Mouse (Mus musculus) embryonic facial prominence, embryonic 11.5 days (tissue): Measurements from ENCODE around the gene Nr4a3. TPM values are rescaled to one million over a fixed set of nuclear protein-coding genes. Genes with fewer than 3 reads are reported as not detected.

Experiments
- ATAC-seq: fragments of 200-750 bp; cut with Nextera tagmentation; replicated peaks from 2 replicates; pipeline ENCODE4 v1.8.0; 2017; ENCODE audit warnings: low read depth; ENCODE audit not compliant: insufficient number of reproducible peaks, low FRiP score, low TSS enrichment
- DNase-seq: peaks from one replicate; pipeline ENCODE4 v3.0.0-alpha.2; 2015; ENCODE audit warnings: low spot score
- H3K27ac ChIP-seq: fragments of 300-500 bp; sonication (generic); replicated peaks from 2 replicates; pipeline ENCODE4 v1.5.1; 2014; ENCODE audit warnings: mild to moderate bottlenecking, low read depth, low read length, control low read depth
- H3K27me3 ChIP-seq: fragments of 300-500 bp; sonication (generic); 2 replicates; pipeline ENCODE4 v1.6.1; 2014; ENCODE audit warnings: mild to moderate bottlenecking, low read length, moderate library complexity, mixed read lengths; ENCODE audit not compliant: control insufficient read depth, insufficient read depth
- H3K36me3 ChIP-seq: fragments of 300-500 bp; sonication (generic); replicated peaks from 2 replicates; pipeline ENCODE4 v1.6.1; 2014; ENCODE audit warnings: low read depth, mild to moderate bottlenecking, low read length, moderate library complexity, mixed read lengths; ENCODE audit not compliant: control insufficient read depth, insufficient read depth
- H3K4me1 ChIP-seq: fragments of 300-500 bp; sonication (generic); 2 replicates; pipeline ENCODE4 v1.6.1; 2014; ENCODE audit warnings: low read length, mixed read lengths; ENCODE audit not compliant: control insufficient read depth, insufficient read depth
- H3K4me2 ChIP-seq: fragments of 300-500 bp; sonication (generic); 2 replicates; pipeline ENCODE4 v1.6.1; 2014; ENCODE audit warnings: low read depth, mild to moderate bottlenecking, control low read depth, low read length, moderate library complexity
- H3K4me3 ChIP-seq: fragments of 300-500 bp; sonication (generic); 2 replicates; pipeline ENCODE4 v1.5.1; 2014; ENCODE audit warnings: low read depth, low read length, control low read depth
- H3K9ac ChIP-seq: fragments of 300-500 bp; sonication (generic); replicated peaks from 2 replicates; pipeline ENCODE4 v1.6.1; 2014; ENCODE audit warnings: mild to moderate bottlenecking, control low read depth, low read length
- H3K9me3 ChIP-seq: fragments of 300-500 bp; sonication (generic); replicated peaks from 2 replicates; pipeline ENCODE4 v1.6.1; 2016; ENCODE audit warnings: mild to moderate bottlenecking, low read length, inconsistent platforms, mixed read lengths; ENCODE audit not compliant: control insufficient read depth
- WGBS: fragments of 180-500 bp; shearing (Covaris S2); extraction: QIAGEN DNeasy Blood & Tissue Kit; methylation state at CpG from one replicate; pipeline ENCODE4 v1.1.7; 2014; 5-methylcytosine and 5-hydroxymethylcytosine counted together
- polyA plus RNA-seq: library from polyadenylated mRNA; unstranded; fragments of >200 nt; fragmentation: Nextera tagmentation; extraction: Ambion mirVana; gene quantifications from 2 replicates; pipeline ENCODE4 v1.2.1, GENCODE M21; 2014

The Nr4a3 gene
- polyA plus RNA-seq, 1 experiment from 2014 or later, result 0.25 TPM

- peaks cover 62% of the 10 kb centered on the region for H3K27me3 ChIP-seq
- WGBS, result under 1% methylated on average over 37 of the region's 37 CpGs
Observed at GRCm38 (mm10) chr4:48051674-48052121, 6.7 kb downstream of the Nr4a3 start.

DNA sequence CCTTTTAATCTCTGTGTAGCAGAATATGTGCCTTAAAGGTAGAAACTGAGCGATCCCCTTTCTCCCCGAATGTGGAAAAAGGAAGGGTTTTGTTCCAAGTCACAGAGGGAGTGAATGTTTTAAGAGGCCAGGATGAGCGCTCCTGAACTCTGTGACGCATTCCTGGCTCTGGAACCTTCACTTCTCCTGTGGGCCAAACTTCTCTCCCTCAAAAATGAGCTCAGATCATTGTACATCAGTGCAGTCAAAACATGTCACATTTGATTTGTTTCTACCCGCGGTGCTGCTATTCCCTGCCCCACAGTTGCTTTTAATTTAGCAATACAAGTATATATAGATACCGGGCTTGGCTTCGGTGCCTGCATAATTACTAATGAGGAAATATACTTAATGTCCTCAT lies 16.8 kb downstream of the Nr4a3 start:
- no peaks in the 10 kb centered on the region for H3K9me3 ChIP-seq
- H3K36me3 ChIP-seq, result no peaks in the 10 kb centered on the region
- DNase-seq (peak; percentile 38), ATAC-seq (no peak)
- no peak overlapping the region for H3K4me3 ChIP-seq
- no peak overlapping the region for H3K27ac ChIP-seq
- no peaks in the 10 kb centered on the region for H3K27me3 ChIP-seq
- 54% methylated on average over 8 of the region's 8 CpGs for WGBS
- H3K4me1 ChIP-seq, result no peaks in the 10 kb centered on the region
- no peak overlapping the region for H3K9ac ChIP-seq
- H3K4me2 ChIP-seq, result no peak overlapping the region

More at GRCm38 (mm10) chr4:48051674-48052121, 6.7 kb downstream of the Nr4a3 start:
- DNase-seq, result peak; percentile 33
- no peaks in the 10 kb centered on the region for H3K9me3 ChIP-seq
- no peak for ATAC-seq
- H3K4me2 ChIP-seq, result peak overlapping the region; percentile 59
- H3K9ac ChIP-seq, result peak overlapping the region; percentile 47
- H3K27ac ChIP-seq, result no peak overlapping the region
- peak overlapping the region; percentile 35 for H3K4me3 ChIP-seq
- no peaks in the 10 kb centered on the region for H3K36me3 ChIP-seq
- H3K4me1 ChIP-seq, result peaks cover 17% of the 10 kb centered on the region

DNA sequence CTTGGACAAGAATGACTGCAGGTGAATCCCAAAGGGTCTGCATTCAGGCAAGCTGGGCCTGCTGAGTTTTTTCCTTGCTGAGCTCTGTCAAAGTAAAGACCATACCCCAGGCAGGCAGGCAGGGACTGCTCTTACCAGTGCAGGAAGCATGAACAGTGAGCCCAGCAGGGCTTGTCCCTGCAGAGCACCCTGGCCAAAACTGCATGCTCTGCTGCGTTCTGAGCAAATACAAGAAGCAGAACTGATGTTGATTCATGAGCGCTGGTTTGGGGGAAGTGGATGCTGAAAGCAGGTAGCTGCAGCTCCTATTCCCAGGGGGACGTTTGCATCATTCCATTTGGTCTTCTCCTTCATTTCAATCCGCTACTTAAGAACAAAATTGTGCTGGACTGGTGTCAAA lies 19.4 kb downstream of the Nr4a3 start:
- no peaks in the 10 kb centered on the region for H3K9me3 ChIP-seq
- ATAC-seq (no peak), DNase-seq (no peak)
- H3K4me1 ChIP-seq, result no peaks in the 10 kb centered on the region
- H3K27ac ChIP-seq, result no peak overlapping the region
- no peak overlapping the region for H3K4me2 ChIP-seq
- H3K4me3 ChIP-seq, result no peak overlapping the region
- H3K36me3 ChIP-seq, result no peaks in the 10 kb centered on the region
- no peak overlapping the region for H3K9ac ChIP-seq
- 60% methylated on average over 4 of the region's 4 CpGs for WGBS
- H3K27me3 ChIP-seq, result no peaks in the 10 kb centered on the region

DNA sequence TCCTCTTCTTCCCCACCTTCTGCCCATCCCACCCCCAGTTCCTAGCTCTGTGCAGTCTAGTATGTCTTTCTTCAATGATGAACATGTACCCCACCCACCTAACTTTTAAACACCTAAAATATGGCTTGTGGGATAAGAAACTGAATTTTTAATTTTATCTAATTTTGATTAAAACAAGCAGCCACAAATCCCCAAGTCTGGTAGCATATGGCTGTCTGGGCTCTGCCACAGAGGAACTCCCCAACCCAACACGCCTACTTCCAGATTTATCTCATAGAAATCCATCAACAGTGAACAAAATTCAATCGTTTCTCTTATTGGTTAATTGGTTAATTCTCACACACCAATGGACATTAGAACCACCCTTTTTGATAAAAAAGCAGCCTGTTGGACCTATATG lies 21.7 kb downstream of the Nr4a3 start:
- 86% methylated on average over 2 of the region's 2 CpGs for WGBS
- DNase-seq, result no peak
- no peak overlapping the region for H3K4me2 ChIP-seq

DNA sequence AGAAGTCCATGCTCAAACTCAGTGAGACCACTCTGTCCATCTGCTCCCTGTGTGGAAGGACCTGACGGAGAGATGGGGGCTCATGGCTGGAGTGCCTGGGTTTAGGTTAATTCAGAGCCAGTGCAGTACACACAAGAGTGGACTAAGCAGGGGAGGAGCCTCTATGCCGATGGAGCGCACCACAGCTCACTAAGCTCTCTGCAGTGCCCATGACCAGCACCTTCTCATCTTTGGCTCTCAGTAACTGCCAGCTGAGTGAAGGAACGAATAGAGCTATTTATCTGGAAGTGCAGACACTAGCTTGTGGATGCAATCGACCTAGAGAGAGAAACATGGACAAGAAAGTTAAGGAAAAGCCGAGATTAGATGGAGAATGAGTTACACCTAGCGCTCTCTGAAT lies 24.2 kb downstream of the Nr4a3 start:
- 83% methylated on average over 7 of the region's 7 CpGs for WGBS
- H3K36me3 ChIP-seq, result no peaks in the 10 kb centered on the region

More for the DNA sequence above, 21.7 kb downstream of the Nr4a3 start:
- no peak for ATAC-seq
- Histone ChIP-seq H3K27ac (no peak overlapping the region), H3K4me1 (no peaks in the 10 kb centered on the region), H3K27me3 (no peaks in the 10 kb centered on the region), H3K4me3 (no peak overlapping the region), H3K36me3 (no peaks in the 10 kb centered on the region), H3K9ac (no peak overlapping the region), H3K9me3 (no peaks in the 10 kb centered on the region)

GRCm38 (mm10) chr4:48072006-48072405 lies 27.1 kb downstream of the Nr4a3 start:
- no peak overlapping the region for H3K4me2 ChIP-seq
- H3K9me3 ChIP-seq, result no peaks in the 10 kb centered on the region
- no peaks in the 10 kb centered on the region for H3K27me3 ChIP-seq
- H3K4me3 ChIP-seq, result no peak overlapping the region
- DNase-seq (no peak), ATAC-seq (no peak)
- WGBS, result 81% methylated on average over 3 of the region's 3 CpGs
- no peaks in the 10 kb centered on the region for H3K4me1 ChIP-seq
- no peak overlapping the region for H3K27ac ChIP-seq
- no peak overlapping the region for H3K9ac ChIP-seq
- H3K36me3 ChIP-seq, result no peaks in the 10 kb centered on the region

More for the DNA sequence above, 24.2 kb downstream of the Nr4a3 start:
- no peaks in the 10 kb centered on the region for H3K9me3 ChIP-seq
- no peak for DNase-seq
- no peak for ATAC-seq
- no peak overlapping the region for H3K4me2 ChIP-seq
- H3K4me1 ChIP-seq, result no peaks in the 10 kb centered on the region
- no peak overlapping the region for H3K4me3 ChIP-seq
- no peaks in the 10 kb centered on the region for H3K27me3 ChIP-seq
- no peak overlapping the region for H3K9ac ChIP-seq
- no peak overlapping the region for H3K27ac ChIP-seq

DNA sequence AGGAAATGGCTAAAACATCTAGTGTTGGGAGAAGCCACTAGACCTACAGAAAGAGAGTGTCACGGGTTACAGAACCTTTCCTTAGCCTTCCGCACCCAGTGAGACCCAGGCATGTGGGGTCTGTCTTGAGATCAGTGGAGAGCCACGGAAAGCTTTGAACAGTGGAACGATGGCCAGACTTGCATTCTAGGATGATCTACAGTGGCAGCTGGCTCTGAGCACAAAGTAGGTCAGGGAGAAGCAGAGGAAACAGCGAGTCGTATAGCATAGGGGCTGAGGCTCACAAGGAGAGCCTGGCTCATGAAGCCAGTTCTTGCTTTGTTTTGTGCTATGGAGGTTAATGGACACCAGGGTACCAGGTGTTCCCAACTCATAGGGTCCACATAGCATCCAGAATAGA lies 28.4 kb downstream of the Nr4a3 start:
- ATAC-seq (no peak), DNase-seq (no peak)
- WGBS, result 93% methylated on average over 6 of the region's 6 CpGs
- H3K9ac ChIP-seq, result no peak overlapping the region
- no peak overlapping the region for H3K27ac ChIP-seq
- H3K4me1 ChIP-seq, result no peaks in the 10 kb centered on the region
- H3K4me3 ChIP-seq, result no peak overlapping the region
- H3K36me3 ChIP-seq, result no peaks in the 10 kb centered on the region
- H3K27me3 ChIP-seq, result no peaks in the 10 kb centered on the region
- H3K9me3 ChIP-seq, result no peaks in the 10 kb centered on the region
- no peak overlapping the region for H3K4me2 ChIP-seq

DNA sequence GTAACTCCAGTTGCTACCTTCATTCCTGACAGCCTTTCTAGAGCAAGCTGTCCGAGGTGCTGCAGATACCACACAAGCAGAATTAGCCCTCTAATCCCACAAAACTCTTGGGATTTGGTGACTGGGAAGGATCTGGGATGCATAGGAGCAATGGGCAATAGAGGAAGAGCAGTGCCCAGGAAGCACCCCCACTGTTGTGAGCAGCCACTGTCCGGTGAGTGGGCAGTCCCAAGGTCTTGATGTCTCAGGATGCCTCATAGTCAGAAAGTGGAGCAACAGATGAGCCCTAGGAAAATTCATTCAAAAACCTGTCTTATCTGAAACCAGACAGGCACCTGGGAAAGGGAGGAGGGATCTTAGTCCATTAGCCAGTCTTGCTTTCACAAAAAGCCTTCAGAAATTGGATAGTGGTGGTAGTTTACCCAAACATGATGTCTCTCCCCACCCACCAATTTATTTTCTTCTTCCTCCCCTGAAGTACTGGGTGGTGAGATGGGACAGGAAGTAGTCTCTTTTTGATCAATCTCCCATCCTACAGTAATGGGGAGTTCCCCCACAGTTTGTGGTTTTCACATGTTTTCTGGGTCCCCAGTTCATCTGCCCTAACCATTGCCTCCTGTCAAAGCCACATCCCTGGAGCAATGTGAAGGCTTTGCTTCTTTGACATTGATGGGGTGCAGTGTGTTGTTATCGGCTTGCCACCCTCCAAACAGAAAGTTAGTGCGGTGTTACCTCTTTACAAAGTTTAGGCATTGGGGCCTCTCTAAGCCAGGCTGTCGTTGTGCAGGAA lies 29.7 kb downstream of the Nr4a3 start:
- no peaks in the 10 kb centered on the region for H3K27me3 ChIP-seq
- H3K4me1 ChIP-seq, result no peaks in the 10 kb centered on the region
- no peaks in the 10 kb centered on the region for H3K9me3 ChIP-seq
- DNase-seq, result no peak
- H3K4me3 ChIP-seq, result no peak overlapping the region
- no peak overlapping the region for H3K27ac ChIP-seq
- no peaks in the 10 kb centered on the region for H3K36me3 ChIP-seq
- H3K4me2 ChIP-seq, result no peak overlapping the region
- WGBS, result 90% methylated on average over 5 of the region's 5 CpGs
- no peak for ATAC-seq
- no peak overlapping the region for H3K9ac ChIP-seq
